Mouse (Mus musculus) thymus, postnatal 36 days (tissue): ENCODE measurements around the gene Mb.
"Not testable (repeated sequence)": the region's sequence is repeated elsewhere in the genome, so short reads cannot be mapped to it uniquely, and the experiment has no call there.

ENCODE experiments used
- DNase-seq, 2 experiments: peaks; one replicate each; pipeline ENCODE4 v3.0.0; 2022; ENCODE audit warnings: mixed read lengths in 2 of 2

The Mb gene

DNA sequence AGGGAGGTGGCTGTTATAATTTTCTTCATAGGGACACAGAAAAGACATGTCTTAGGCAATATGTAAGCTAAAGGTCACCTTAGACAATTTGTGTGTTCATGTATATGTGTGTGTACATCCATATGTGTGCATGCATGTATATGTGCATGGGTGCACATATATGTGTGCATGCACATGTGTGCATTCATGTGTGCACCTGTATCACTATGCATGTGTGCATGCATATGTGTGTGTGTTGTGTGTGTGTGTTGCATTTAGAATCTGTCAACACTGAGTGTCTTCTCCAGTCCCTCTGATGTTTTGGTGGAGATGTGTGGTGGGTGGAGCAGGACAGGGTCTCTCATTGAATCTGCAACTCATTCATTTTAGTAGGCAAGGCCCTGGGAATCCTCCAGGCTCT, 12.3 kb upstream of the Mb start:
- no peak for DNase-seq

DNA sequence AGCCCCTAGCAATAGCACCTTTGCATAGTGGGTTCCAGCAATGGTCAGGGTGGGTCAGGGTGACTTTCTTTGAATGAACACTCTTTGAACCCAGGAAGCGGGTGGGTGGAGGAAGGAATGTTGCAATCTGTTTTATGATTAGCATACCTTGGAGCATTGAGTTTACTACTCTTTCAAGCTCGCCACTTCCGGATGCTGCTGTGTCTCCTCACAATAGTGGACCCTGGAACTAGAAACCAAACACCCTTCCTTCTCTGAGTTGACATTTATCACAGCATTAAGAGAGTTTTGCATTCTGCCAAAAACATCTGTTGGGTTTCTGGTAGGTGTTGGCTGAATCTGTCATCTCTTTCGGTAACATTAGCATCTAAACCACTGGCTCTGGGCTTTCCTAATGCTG, 8.9 kb upstream of the Mb start:
- DNase-seq = not testable (repeated sequence)

DNA sequence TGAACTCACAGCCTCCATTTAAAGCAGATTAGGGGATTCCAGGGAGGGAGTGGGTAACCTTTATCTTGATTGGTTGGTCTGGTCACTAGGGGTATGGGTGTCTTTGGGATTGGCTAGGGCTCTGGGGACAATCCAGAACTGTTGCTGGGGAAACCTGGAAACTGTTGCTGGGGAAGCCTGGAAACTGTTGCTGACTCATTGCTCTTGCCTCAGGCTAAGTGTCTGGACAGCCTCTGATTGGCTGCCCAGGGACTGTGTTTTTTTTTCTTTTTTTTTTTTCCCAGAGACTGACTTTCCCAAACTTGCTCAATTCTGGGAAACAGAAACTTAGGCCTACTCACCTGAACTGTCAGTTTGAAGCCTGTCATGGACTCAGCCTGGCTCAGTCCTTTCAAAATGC, 8.1 kb upstream of the Mb start:
- DNase-seq = no peak

DNA sequence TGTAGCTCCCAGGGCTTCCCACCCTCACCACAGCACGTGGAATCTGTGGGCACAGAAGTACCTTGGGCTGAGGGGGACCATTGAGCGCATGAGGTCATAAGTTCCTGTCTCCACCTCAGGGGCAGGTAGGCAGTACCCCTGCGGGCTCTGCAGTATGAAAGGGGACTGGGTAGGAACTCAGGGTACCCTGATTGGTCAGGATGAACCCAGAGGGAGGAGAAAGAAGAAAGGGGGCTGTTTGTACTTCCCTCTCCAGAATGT, 6.3 kb upstream of the Mb start:
- no peak for DNase-seq

DNA sequence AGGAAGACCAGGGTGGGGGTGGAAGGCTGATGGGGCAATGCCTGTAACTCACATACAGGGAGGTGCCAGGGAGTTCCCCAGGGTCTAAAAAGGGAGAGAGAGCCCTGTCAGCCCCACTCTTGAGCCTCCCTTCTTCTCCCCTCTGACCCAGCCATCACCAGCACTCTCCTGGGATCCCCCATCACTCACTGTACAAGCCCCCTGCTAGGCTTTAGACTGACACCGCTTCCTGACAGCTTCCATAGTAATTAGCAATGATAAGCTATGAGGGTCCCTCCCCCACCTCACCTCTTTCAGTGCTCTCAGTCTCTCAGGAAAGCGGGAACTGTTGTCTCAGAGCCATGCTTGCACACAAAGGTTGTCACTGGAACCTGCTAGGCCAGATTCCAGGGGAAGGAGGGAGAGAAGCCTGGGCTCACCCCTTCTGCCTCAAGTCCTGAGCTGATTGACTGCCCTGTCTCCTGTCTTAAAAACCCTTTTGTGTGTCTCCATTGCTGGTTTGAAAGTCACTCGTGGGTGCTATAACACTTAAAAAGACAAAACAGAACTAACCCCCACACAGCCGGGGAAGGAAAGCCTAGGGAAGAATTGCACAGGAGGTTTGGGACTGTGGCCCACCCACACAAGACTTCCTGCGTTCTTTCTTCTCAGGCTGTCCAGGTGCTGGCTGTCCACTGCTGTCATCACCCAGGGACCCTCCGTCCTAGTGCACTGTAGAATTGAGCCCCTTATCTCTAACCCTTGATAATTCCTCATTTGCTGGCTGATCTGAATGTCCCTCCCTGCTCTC, 5.7 kb upstream of the Mb start:
- no peak for DNase-seq

DNA sequence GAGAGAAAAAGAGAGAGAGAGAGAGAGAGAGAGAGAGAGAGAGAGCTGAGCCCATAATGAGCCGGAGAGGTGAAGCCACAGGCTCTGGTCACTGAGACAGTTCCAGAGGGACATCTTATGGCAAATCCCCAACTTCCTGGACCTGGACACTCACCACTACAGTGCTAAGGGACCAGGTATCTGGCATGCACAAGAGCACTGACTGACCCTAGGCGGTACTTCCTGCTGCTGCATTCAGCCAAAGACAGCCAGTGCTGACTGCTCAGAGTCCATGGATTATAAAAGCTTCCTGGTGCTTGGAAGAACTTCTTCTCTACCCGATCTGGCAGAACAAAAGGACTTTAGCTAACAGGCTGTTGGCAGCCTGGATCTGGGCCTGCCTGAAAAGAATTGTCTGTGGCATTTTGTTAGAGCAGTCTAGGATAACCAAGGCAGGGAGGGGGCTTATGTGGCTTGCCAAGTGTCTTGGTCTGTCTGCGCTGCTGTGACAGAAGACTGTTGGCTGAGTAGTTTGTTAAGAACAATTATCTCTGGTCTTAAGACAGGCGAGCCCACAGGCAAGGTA, 4.2 kb upstream of the Mb start:
- DNase-seq = no peak

DNA sequence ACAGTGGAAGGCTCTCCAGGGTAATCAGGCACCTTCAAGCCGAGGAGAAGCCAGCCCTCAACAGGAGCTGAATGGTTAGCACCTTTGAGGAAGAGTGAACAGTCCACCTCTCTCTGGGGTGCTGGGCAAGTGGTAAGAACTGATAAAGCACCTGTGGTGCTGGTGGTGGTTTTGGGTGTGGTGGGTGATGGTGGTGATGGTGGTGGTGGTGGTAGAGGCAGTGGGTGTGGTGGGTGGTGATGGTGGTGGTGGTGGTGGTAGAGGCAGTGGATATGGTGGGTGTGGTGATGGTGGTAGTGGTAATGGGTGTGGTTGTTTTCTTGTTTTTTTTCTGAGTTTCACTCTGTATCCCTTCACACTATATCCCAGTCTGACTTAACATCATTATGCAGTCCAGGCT, 2.6 kb upstream of the Mb start:
- no peak for DNase-seq

DNA sequence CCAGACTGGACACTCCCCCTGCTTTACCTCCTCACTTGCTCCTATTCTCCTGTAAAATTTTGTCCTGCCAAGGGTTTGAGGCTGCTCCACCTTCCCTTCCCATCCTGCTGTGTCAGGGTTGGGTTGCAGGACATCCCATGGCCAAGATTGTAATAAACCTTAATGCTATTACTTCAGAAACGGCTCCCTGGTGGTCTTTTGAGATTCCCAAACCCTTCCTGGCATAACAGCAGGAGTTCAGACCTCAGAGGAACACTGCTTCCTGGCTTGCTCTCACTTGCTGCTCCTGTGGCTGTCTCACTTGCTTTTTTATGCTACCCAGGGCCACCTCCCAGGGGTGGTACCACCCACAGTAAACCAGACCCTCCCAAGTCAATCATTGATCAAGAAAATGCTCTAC, 1.7 kb upstream of the Mb start:
- DNase-seq = no peak

DNA sequence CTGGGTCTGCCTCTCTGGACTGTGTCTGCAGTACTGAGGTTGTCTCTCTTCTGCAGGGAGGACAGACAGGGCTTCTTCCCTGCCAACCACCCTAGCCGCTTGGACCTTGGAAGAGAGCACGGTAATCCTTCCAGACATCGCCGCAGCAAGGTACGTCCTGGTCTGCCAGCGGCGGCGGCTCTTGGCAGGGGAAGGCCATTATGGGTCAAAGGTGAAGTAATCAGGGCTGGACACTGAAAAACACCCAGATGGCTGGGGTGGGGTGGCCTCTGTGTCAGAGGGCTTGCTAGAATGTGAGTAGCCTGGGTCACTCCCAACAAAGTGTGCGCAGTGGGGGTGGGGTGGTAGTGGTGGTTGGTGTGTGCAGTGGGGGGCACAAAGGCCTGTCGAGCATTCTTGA, 4.9 kb downstream of the Mb start:
- DNase-seq = no peak

DNA sequence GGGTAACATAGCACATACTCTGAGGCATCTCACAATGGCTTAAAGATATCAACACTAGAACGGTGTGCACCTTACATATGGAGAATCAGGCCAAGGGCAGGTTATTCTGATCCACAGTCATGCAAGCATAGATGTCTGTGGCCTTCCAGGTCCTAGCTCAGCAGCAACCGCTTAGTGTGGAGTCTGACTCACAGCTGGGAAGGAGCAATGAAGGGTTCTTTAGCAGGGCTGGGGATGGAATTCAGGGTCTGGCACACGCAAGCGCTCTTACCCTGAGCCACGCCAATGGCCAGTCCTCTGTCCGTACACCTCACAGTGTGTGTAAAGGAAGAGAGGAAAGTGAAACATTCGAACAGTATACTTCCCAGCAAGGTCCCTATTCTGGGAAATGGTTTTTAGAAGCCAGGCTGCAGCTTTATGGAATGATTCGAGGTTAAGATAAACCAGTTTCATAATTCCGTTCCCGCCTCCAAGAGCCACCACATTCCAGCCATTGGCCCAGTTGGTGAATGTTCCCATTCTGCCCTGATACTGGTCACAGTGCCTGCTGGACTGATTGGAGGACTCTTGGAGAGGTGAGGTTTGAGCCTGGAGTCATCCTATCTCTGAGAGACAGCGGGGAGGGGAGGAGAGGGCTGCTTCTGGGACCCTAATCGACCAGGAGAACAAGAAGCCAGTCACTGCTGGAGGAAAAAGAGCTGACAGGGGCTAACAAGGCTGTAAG, 5.7 kb downstream of the Mb start, which contains the start of gene Apol6:
Apol6 (plus strand) TSS at position 133 of the 724 bp plus-strand sequence.
- no peak for DNase-seq

DNA sequence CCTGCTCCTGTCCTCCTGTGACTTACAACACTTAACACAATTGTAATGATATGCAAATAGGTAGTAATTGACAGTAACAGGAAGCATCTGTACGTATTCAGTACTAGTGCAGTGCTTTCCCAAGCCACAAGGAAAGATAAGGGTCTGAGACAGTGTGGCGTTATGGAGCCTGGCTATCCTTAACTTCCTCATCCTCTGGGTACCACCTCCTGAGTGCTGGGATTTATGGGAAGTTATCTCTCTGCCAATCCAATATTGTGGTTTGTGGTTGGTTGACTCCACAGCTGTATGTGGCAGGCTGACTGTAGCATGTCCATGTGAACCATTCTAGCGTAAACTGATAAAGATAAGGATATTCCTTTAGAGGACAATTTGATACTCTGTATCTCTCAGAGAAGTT, 9.7 kb downstream of the Mb start:
- no peak for DNase-seq

DNA sequence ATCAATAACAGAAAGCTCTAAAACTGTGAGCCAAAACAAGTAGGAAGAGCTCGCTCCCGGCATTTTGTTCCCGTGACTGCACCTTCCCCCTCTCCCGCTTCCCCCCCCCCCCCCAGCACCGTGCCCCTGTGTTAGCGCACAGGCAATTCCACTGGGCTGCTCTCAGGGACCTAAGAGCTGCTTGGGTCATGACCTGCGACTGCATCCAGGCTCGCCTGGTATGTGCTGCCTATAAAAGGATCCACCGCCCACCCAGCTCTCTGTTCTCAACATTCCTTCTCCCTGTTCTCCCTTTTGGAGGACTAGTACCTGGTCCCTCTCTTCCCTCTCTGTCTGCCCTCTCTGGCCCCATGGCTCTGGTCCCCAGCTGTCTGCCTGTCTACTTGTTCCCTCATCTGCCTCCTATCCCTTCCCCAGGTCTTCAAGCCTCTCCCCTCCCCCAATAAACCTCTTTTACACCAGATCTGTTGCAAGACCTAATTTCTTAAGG, 11.2 kb downstream of the Mb start:
- no peak for DNase-seq

DNA sequence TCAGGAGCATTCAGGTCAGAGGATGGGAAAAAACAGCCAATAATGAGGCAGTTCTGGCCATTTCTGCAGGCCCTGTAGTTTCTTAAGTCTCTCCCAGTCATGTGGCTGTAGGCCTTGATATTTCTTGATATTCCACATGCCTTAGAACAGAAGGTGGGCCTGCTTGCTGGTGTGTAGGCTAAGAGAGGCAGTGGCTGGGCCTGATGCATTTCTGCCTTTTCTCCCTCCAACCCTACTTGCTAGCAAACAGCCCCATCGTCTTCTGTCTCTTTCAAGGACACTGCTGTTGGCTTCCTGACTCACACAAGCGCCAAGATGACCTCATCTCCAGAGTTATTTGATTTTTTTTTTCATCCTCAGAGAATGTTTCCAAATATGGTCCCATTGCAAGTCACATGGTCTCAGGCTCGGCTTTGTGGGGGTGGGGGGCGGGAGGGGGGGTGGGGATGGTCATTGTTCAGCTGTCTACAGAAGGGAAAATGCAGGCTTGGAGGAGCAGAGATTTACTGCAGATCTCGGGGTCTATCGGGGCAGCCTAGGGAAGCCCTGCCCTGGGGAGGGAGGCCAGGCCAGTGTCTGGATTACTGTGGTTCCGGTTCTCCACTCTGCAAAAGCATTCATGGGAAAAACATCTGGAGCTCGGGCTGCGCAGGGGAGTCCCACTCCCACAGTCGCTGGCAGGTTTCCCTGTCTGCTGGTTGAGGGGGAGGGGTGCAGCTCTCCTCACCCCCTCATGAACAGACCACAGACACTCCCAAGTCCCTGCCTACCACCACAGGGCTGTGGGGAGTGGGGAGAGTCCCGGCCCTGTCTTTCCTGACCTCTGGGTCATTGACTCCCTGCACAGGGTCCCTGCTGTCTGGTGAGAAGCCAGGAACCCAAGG, 12.9 kb downstream of the Mb start:
- no peak for DNase-seq

DNA sequence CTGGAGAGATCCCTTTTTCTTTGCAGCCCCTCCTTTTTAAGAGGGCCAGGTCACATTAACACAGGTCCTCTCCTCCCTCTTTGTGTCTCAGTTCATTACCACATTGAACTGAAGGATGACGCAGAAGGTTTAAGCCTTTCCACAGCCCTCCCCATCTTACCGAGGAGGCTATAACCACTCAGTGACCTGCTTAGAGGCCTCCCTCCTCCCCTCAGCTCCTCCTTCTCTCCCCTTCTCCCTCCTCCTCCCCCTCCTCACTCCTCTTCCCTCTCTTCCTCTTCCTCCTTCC, 13.5 kb downstream of the Mb start:
- no peak for DNase-seq

DNA sequence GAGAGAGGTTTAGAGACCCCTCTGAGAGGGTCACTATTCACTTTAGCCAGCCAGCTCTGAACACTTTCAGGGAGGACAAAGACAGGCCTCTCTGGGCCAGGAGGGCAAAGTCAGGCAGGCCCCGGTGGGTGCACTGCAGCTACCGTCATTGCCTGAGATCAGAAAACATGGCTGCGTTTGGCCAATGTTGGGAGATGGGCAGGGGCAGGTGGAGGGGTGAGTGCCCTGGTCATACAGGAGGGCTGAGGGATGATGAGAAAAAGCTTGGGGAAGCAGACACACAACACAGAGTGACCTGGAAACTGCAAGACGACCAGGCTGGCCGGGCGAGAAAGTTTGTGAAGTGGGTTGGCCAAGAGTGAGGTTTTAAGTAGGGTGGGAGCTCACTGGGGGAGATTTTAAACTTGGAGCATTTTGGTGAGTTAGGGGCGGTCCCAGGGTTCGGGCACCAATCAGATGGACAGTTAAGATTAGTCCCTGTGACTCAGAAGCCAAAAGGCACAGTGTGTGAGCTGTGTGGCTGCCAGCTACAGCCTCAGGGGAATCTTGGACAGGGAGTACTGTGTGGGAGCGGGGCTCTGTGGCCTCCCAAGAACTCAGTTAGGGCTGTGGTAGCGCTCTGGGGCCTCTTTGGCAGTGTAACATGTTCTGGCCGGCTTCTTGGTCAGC, 14.0 kb downstream of the Mb start:
- no peak for DNase-seq

DNA sequence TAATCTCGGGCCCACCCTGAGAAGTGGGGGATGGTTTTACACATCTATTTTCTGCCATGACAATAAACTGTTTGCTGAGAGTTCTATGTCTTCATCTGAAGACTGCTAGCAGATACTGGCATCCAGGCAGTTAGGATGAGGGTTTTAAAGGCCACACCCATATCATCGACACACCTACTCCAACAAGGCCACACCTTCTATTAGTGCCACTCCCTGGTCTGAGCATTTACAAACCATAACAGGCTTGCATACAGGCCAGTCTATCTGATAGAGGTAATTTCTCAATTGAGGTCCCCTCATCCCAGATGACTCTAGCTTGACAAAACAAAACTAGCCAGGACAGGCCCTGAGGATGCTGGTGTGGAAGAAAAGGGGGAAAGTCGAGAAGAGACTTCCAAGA, 14.8 kb downstream of the Mb start:
- DNase-seq = no peak

DNA sequence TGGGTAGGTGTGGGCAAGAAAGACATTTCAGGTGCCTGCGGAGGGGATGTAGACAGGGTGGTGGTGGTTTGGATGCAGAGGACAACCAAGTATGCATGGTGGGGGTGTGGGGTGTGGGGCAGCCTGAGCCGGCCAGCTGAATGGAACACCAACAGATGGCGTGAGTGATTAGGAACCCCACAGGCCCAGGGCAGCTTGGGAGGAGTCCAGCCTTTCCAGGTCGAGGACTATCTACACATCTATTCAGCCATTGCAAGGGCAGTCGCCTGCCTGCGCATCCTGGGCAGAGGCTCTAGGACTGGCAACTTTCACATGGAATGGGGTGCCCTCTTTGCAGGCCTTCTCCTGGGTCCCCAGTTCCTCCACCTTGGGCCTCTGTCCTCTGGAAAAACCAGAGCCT, 15.9 kb downstream of the Mb start:
- DNase-seq = no peak

DNA sequence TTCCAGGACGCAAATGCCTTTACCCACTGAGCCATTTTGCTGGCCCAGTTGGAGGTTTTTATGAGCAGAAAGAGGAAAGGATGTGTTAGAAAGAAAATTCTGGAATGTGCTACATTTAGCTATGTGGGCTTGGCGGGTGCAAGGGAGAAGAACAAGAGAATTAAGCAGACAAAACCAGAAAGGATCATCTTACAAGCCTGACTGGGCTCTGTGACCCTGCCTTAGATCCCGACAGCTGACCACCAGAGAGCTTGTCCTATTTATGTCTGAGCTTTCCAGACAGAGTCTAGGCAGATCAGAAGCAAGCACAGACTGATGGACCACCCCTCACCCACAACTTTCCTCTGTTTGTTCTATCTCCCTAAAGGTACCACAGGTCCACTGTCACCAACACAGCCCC, 19.2 kb downstream of the Mb start:
- DNase-seq = no peak

DNA sequence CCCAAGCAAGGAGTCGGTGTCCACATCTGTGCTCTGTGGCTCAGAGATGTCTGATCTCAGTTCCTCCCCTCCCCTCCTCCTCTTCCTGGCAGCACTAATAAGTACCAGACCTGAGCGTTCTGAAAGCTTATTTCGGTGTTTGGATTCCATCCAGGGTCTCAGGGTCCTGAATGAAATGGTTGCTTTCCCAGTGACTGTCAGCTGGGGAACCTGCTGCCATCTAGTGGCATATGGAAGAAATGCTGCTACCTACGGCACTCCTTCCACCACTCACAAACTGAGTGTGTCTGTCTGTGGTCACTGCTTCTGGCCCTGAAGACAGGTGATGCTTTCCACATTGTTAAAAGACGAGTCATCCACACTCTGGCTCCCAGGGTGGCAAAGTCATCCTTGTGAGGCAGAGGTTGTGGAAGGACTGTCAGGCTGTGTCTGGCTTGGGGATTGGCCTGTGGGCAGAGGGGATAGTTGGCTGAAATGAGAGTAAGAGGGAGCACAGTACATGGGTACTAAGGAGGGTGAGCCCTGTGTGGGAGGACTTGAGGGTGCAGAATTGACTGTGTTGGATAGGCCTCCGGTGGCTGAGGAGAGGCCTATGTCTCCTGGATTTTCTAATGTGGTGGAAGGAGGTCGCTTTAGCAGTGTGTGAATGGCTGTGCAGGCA, 21.0 kb downstream of the Mb start:
- peak in 1 of 2 experiments; percentile 20 for DNase-seq

DNA sequence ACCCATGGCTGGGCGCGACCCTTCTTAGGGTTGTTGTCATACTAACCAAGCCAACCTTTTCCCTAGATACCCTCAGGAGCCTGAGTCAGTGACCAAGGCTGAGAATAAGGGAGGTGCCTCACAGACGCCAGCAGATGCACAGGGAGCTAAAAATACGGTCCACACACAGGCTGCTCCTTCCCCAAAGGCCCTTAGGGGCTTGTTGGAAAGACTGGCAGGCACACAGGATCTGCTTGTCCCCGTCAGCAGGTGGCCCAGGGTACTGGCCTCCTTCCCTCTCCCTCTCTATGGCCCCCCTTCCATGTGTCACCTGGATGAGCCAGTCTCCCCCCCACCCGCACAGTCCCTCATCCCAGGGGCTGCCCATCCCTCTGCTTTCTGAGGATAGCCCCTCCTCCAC, 22.8 kb downstream of the Mb start:
- DNase-seq = no peak

DNA sequence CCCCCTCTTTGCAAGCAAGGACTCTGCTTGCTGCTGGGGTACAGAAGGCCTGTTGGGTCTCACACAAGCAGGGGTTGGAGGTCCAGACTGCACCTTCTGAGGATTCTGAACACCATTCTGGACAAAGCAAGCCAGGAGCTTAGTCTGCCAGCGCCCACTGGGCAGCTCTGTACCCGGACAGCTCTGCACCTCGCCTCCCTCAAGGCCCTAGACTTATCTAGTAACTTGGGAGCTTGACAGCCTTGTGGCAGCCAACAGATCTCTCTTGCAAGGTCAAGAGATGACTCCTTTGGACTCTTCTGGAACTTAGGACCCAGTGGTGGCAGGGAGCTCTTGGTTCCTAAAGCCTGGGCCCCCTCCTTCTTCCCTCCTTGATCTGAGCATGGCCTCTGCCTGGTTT, 23.4 kb downstream of the Mb start:
- no peak for DNase-seq

DNA sequence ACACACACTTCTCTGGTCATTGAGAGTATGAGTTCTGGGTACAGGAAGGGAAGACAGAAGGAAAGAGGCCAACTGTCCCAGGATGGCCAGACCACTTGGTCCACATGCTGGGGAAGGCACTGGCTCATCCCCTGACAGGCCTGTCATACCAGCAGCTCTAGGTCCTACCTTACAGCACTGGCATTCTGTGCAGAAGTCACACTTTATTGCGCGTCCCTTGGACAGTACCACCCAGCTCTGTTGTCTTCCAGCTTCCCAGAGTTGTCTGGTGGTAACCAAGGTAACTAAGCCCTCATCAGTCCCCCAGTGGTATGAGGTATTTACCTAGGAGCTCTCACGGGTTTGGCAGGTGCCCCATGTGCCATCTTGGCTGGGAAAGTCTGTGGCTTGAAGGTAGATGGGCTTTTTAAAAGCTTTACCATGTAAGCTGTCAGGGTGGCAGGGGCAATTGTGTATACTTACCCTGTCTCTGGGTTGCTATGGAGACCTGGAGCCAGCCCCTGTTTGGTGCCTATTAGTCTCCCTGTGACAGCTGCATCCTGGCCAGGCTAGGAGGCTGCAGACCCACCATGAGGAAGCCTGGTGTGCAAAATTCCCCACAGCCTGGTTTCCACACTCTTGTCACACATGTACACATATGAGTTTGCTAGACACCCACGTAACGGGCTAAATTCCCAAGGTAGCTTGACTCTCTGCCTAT, 24.4 kb downstream of the Mb start:
- DNase-seq = no peak
